Mouse (Mus musculus) hindbrain, embryonic 12.5 days (tissue): Measurements from ENCODE around the gene Ilk. TPM values are rescaled to one million over a fixed set of nuclear protein-coding genes. Genes with fewer than 3 reads are reported as not detected.
"Not testable (repeated sequence)": the region's sequence is repeated elsewhere in the genome, so short reads cannot be mapped to it uniquely, and the experiment has no call there.

Experiments used
- ATAC-seq: fragments of 200-750 bp; cut with Nextera tagmentation; 2 replicates; pipeline ENCODE4 v1.8.0; 2017; ENCODE audit warnings: moderate TSS enrichment; ENCODE audit not compliant: low FRiP score
- H3K27ac ChIP-seq: fragments of 300-500 bp; sonication (generic); 2 replicates; pipeline ENCODE4 v1.5.1; 2016; ENCODE audit warnings: mild to moderate bottlenecking
- H3K27me3 ChIP-seq: fragments of 300-500 bp; sonication (generic); 2 replicates; pipeline ENCODE4 v1.6.1; 2016; ENCODE audit warnings: mild to moderate bottlenecking
- H3K36me3 ChIP-seq: fragments of 300-500 bp; sonication (generic); 2 replicates; pipeline ENCODE4 v1.6.1; 2016; ENCODE audit warnings: mild to moderate bottlenecking
- H3K4me1 ChIP-seq: fragments of 300-500 bp; sonication (generic); 2 replicates; pipeline ENCODE4 v1.6.1; 2016
- H3K4me2 ChIP-seq: fragments of 300-500 bp; sonication (generic); replicated peaks from 2 replicates; pipeline ENCODE4 v1.6.1; 2016; ENCODE audit warnings: mild to moderate bottlenecking
- H3K4me3 ChIP-seq: fragments of 300-500 bp; sonication (generic); 2 replicates; pipeline ENCODE4 v1.5.1; 2016; ENCODE audit warnings: mild to moderate bottlenecking
- H3K9ac ChIP-seq: fragments of 300-500 bp; sonication (generic); 2 replicates; pipeline ENCODE4 v1.6.1; 2016; ENCODE audit warnings: mild to moderate bottlenecking, moderate library complexity
- H3K9me3 ChIP-seq: fragments of 300-500 bp; sonication (generic); replicated peaks from 2 replicates; pipeline ENCODE4 v1.6.1; 2016; ENCODE audit warnings: mild to moderate bottlenecking
- WGBS: fragments of 180-500 bp; shearing (Covaris S2); methylation state at CpG from one replicate; pipeline ENCODE4 v1.1.7; 2016; 5-methylcytosine and 5-hydroxymethylcytosine counted together
- polyA plus RNA-seq: library from polyadenylated mRNA; unstranded; fragments of >200 nt; fragmentation: Nextera tagmentation; extraction: Ambion mirVana; gene quantifications from 2 replicates; pipeline ENCODE4 v1.2.1, GENCODE M21; 2016

Ilk gene
- polyA plus RNA-seq, 1 experiment from 2014 or later, result 216 TPM

DNA sequence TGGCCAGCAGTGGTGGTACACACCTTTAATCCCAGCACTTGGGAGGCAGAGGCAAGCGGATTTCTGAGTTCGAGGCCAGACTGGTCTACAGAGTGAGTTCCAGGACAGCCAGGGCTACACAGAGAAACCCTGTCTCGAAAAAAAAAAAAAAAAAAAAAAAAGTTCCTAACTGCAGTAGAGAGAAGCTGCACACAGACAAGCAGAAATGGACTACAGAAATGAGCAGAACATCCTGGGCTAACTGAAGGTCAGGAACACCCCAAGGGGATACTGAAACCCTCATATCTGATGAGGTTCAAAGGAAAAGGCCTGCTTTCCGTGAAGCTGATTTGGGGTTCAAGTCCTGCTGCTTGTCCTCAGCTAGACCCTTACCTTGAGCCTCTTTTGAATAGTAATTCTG is 928 bp upstream of the Ilk start:
- H3K9ac ChIP-seq, result peak overlapping the region; percentile 77
- peaks cover 42% of the 10 kb centered on the region for H3K36me3 ChIP-seq
- WGBS, result 50% methylated on average over 4 of the region's 4 CpGs
- H3K27ac ChIP-seq, H3K27me3 ChIP-seq, ATAC-seq, H3K9me3 ChIP-seq: not testable (repeated sequence)
- peak overlapping the region; percentile 89 for H3K4me2 ChIP-seq
- peaks cover 14% of the 10 kb centered on the region for H3K4me1 ChIP-seq
- peak overlapping the region; percentile 79 for H3K4me3 ChIP-seq

DNA sequence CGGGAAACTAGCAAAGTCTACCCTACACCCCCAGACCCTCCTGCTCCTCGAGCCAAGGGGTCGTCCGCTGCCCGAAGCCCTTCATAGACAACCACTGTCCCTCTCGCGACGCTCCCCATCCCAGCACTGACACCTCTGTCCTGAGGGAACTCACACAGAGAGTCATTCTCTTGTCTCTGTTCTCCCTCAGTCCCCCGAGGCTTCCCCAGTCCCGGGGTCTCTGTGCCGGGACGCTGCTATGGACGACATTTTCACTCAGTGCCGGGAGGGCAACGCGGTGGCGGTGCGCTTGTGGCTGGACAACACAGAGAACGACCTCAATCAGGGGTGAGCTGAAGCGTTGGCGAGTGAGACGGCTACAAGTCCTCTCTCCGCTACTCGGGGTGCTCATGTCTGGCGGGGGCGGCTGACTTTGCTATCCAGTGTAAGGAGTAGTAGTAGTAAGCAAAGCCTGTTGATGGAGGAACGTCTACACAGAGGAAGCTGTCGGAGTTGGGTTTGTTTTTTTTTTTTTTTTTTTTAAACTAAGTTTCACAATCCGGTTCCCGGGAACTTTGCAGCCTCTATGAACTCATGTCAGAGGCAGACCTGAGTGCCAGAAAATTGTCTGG is 624 bp downstream of the Ilk start, which contains the start of gene Rrp8:
TSS of gene Rrp8 (minus strand) at position 475 of the 611 bp plus-strand sequence.
- Histone ChIP-seq H3K27me3 (no peaks in the 10 kb centered on the region), H3K4me1 (peaks cover 14% of the 10 kb centered on the region), H3K4me2 (peak within 1 kb of the TSS; percentile 89), H3K27ac (peak within 1 kb of the TSS; percentile 83), H3K4me3 (peak within 1 kb of the TSS; percentile 79), H3K9me3 (no peaks in the 10 kb centered on the region), H3K36me3 (peaks cover 44% of the 10 kb centered on the region), H3K9ac (peak within 1 kb of the TSS; percentile 77)
- no peak for ATAC-seq
- 1% methylated on average over 30 of the region's 30 CpGs for WGBS

DNA sequence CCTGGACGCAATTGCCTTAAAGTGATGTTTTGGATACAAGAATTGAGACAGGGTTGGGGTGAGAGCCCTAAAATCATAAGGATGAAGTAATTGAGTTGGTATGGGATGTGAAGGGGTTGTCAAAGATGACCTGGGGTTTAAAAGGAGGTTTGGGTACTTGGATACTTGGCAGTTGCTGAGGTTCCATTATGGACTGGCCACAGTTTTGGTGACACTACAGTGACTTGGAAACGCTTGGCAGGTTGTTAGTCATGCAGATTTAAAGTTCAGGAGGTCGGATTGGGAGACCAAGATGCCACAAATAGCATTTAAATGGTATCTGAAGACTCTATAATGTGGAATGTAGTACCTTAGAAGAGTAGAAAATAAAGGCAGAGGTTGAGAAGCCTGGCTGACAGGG is 1.3 kb downstream of the Ilk start:
- peak overlapping the region; percentile 79 for H3K4me3 ChIP-seq
- H3K4me1 ChIP-seq, result peaks cover 14% of the 10 kb centered on the region
- peak overlapping the region; percentile 77; the same call in 1 of the 2 replicates for H3K9ac ChIP-seq
- peak overlapping the region; percentile 89 for H3K4me2 ChIP-seq
- no peaks in the 10 kb centered on the region for H3K9me3 ChIP-seq
- 34% methylated on average over 3 of the region's 3 CpGs for WGBS
- peaks cover 44% of the 10 kb centered on the region for H3K36me3 ChIP-seq
- H3K27ac ChIP-seq, result no peak overlapping the region
- H3K27me3 ChIP-seq, result no peaks in the 10 kb centered on the region
- ATAC-seq, result no peak

DNA sequence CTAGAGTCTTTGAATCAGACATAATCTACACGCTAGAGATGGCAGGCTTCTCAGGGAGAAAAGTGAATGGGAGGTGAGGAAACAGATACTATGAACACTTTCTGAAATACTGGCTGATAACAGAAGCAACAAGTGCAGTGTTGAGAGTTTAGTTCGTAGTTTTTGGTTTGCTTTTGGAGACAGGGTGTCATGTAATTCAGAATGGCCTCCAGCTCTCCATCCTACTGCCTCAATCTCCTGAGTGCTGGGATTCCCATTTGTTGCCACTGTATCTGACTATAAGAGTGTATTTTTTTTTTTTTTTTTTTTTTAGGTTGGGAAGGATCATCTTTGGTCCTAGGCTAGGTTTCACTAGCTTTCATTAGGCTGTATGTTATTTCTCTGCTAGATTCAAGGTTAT is 1.9 kb downstream of the Ilk start:
- 91% methylated on average over 2 of the region's 2 CpGs for WGBS
- no peak for ATAC-seq
- H3K4me3 ChIP-seq, result no peak overlapping the region
- H3K9me3 ChIP-seq, result no peaks in the 10 kb centered on the region
- no peak overlapping the region for H3K27ac ChIP-seq
- no peak overlapping the region for H3K9ac ChIP-seq
- H3K4me1 ChIP-seq, result peaks cover 17% of the 10 kb centered on the region
- H3K36me3 ChIP-seq, result peaks cover 42% of the 10 kb centered on the region
- H3K27me3 ChIP-seq, result no peaks in the 10 kb centered on the region
- no peak overlapping the region for H3K4me2 ChIP-seq

DNA sequence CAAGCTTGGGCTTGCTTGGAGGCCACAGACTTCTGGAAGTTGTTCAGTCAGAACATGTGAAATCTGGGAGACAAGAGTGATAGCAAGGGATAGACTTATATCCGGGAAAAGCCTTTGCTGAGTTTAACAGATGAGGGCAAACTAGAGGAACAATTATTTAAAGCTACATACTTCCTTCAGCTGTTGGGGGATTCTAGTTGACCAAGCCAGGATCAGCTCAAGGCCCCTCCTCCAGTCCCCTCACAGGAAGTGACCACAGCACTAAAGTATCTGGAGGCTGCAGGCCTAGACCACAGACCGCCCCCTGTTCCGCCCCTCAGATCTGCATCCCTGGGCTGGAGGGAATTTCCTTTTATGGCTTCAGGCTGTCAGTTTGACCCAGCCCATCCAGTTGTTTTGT is 2.6 kb downstream of the Ilk start:
- H3K9me3 ChIP-seq, result no peaks in the 10 kb centered on the region
- WGBS, result 37% methylated on average over 3 of the region's 3 CpGs
- H3K27ac ChIP-seq, result 0 out of 2 replicates have a peak overlapping the region, but pooled peaks have one; percentile 26
- ATAC-seq, result no peak
- H3K36me3 ChIP-seq, result peaks cover 36% of the 10 kb centered on the region
- H3K4me2 ChIP-seq, result no peak overlapping the region; the same call in 1 of the 2 replicates
- H3K27me3 ChIP-seq, result no peaks in the 10 kb centered on the region
- no peak overlapping the region for H3K4me3 ChIP-seq
- no peak overlapping the region for H3K9ac ChIP-seq
- H3K4me1 ChIP-seq, result peaks cover 23% of the 10 kb centered on the region

DNA sequence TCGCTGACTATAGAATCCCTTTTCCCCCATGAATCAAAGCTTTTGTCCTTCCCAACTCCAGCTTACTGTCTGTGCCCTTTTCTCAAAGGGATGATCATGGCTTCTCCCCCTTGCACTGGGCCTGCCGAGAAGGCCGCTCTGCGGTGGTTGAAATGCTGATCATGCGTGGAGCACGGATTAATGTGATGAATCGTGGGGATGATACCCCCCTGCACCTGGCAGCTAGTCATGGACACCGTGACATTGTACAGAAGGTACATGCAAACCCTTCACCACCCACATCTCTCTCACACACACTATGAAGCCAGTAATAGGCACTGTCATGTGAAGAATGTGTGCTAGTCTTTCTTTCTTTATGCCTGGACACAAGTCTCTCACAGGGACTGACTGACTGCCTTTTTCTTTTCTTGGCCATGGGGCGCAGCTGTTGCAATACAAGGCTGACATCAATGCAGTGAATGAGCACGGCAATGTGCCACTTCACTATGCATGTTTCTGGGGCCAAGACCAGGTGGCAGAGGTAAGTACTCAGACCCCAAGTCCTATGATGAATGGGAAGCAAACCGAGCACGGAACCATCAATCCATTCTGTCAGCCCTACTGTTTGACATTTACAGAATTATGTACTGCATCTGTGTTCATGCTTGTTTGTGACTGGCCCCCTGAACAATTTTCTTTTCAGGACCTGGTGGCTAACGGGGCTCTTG is 3.9 kb downstream of the Ilk start:
- Histone ChIP-seq H3K4me2 (no peak overlapping the region), H3K36me3 (peaks cover 30% of the 10 kb centered on the region), H3K27me3 (no peaks in the 10 kb centered on the region), H3K27ac (no peak overlapping the region), H3K9ac (no peak overlapping the region), H3K4me3 (no peak overlapping the region), H3K9me3 (no peaks in the 10 kb centered on the region), H3K4me1 (peaks cover 19% of the 10 kb centered on the region)
- 86% methylated on average over 13 of the region's 13 CpGs for WGBS
- ATAC-seq, result no peak

DNA sequence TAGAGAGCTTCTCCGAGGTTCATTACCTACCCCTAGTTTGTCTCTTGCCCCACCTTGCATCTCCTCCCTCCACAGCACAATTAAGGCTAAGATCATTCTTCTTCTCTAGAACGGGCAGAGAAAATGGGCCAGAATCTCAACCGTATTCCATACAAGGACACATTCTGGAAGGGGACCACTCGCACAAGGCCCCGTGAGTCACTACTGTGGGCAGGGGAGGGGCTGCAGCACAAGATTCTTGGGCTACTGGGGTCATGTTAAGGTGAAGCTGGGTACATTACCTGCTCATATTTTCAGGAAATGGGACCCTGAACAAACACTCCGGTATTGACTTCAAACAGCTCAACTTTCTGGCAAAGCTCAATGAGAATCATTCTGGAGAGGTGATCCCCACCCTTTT is 4.5 kb downstream of the Ilk start:
- WGBS, result 83% methylated on average over 6 of the region's 6 CpGs
- Histone ChIP-seq H3K36me3 (peaks cover 30% of the 10 kb centered on the region), H3K4me1 (peaks cover 18% of the 10 kb centered on the region), H3K4me3 (no peak overlapping the region), H3K4me2 (no peak overlapping the region), H3K9ac (no peak overlapping the region), H3K9me3 (no peaks in the 10 kb centered on the region), H3K27ac (no peak overlapping the region), H3K27me3 (no peaks in the 10 kb centered on the region)
- ATAC-seq, result no peak

DNA sequence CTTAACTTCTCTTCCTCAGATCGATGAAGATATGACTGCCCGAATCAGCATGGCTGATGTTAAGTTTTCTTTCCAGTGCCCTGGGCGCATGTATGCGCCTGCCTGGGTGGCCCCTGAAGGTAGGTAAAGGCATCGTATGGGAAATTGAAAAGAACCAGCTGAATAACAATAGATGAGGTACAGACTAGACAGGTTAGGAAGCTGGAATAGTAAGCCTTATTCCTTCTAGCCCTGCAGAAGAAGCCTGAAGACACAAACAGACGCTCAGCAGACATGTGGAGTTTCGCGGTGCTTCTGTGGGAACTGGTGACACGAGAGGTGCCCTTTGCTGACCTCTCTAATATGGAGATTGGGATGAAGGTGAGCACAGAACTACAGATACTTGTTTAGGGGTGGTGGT is 5.6 kb downstream of the Ilk start:
- Histone ChIP-seq H3K4me3 (no peak overlapping the region), H3K4me2 (no peak overlapping the region), H3K4me1 (peaks cover 18% of the 10 kb centered on the region), H3K9ac (no peak overlapping the region), H3K27me3 (no peaks in the 10 kb centered on the region), H3K36me3 (peaks cover 30% of the 10 kb centered on the region), H3K27ac (no peak overlapping the region), H3K9me3 (no peaks in the 10 kb centered on the region)
- no peak for ATAC-seq
- WGBS, result 93% methylated on average over 9 of the region's 9 CpGs

DNA sequence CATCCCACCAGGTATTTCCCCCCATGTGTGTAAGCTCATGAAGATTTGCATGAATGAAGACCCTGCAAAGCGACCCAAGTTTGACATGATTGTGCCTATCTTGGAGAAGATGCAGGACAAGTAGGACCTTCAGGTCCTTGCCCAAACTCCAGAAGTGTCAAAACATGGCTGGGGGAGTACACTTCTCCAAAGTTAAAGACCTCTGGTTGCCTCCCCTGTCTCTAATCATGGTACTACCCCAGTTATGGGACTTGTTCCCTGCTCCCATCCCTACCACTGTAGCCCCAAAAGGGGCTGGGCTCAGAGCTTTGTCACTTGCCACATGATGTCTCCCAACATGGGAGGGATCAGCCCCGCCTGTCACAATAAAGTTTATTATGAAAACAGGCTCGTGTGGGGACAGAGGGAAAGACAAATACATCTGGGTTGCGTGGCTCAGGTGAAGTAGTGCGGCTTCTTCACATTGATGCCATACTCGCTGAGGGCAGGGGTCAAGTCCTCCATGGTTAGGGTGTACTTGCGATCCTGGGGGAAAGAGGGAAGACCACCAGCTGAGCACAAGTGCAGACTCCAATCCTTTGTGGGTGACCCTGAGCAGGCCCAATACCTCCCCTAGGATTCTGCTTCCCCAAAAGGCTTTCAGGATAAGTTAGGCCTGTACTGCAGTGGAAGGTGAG is 6.3 kb downstream of the Ilk start:
- 0 out of 2 replicates have a peak overlapping the region, but pooled peaks have one; percentile 4 for H3K4me3 ChIP-seq
- 83% methylated on average over 7 of the region's 7 CpGs for WGBS
- ATAC-seq, H3K9ac ChIP-seq, H3K27ac ChIP-seq, H3K9me3 ChIP-seq, H3K27me3 ChIP-seq: not testable (repeated sequence)
- H3K4me2 ChIP-seq, result 0 out of 2 replicates have a peak overlapping the region, but pooled peaks have one; percentile 89
- H3K36me3 ChIP-seq, result peaks cover 35% of the 10 kb centered on the region
- H3K4me1 ChIP-seq, result peaks cover 14% of the 10 kb centered on the region

DNA sequence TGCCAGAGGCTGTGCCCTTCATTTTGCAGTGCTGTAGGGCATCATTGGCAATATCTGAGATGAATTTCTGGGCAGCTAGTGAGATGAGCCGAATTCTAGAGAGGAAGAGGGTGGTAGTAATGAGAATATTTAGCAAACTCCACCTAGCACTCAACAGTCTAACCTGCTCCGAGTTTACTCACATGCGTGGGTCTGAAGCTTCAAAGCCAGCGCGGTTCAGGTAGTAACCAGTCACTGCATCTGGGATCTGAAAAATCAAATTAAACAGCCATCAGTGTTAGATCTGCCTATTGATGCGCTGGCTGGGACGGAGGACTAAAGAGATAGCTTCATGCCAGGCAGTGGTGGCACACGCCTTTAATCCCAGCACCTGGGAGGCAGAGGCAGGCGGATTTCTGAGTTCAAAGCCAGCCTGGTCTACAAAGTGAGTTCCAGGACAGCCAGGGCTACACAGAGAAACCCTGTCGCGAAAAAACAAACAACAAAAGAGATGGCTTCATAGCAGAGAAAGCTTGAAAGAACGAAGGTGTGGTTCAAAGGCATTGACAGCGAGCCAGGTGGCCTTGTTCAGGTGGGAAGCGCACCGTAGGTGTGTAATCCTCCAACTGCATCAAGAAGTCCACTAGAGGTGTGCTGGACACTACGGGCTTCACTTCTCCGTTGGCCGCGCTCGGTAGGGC is 7.0 kb downstream of the Ilk start:
- Histone ChIP-seq H3K36me3 (peaks cover 41% of the 10 kb centered on the region), H3K9ac (peak overlapping the region; percentile 97), H3K4me2 (peak overlapping the region; percentile 89), H3K4me3 (peak overlapping the region; percentile 100)
- not testable (repeated sequence) for H3K9me3 ChIP-seq, H3K27ac ChIP-seq, H3K4me1 ChIP-seq, H3K27me3 ChIP-seq, ATAC-seq
- 36% methylated on average over 20 of the region's 20 CpGs for WGBS

DNA sequence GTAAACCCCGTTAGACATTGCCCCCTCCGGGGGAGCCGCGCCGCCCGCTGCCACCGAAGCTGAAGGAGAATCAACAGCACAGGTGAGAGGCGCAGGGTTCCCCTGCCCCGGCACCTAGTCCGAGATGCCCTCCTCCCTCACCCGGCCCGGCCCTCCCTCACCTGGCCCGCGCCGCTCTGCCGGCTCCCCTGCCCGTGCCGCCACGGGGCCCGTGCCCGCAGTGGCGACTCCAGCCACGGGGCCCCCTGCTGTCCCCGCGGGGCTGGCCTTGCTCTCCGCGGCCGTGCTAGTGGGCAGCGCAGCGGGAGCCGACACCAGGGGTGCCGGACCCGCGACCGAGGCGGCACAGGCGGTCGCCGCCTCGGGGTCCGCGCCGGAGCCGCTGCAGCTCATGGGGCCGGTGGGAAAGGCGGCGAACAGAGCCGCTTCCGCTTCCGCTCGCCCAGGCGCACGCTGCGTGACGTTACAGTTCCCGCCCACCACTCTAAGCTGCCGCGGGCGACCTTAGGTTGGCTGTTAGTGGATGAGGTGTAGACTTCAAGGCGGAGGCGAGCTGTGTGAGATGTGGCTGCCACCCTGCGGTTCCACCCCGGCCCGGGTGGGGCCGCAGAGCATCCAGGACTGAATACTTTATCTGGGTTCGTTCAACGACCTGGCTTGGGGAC is 7.7 kb downstream of the Ilk start, which contains the start of gene Taf10:
TSS of gene Taf10 (minus strand) at position 436 of the 665 bp plus-strand sequence.
- H3K9me3 ChIP-seq, result no peaks in the 10 kb centered on the region
- ATAC-seq, result peak; percentile 97
- peak within 1 kb of the TSS; percentile 100 for H3K4me3 ChIP-seq
- no peaks in the 10 kb centered on the region for H3K27me3 ChIP-seq
- peak within 1 kb of the TSS; percentile 97 for H3K9ac ChIP-seq
- H3K4me2 ChIP-seq, result peak within 1 kb of the TSS; percentile 89
- under 1% methylated on average over 59 of the region's 67 CpGs for WGBS
- H3K27ac ChIP-seq, result peak within 1 kb of the TSS; percentile 79
- peaks cover 9% of the 10 kb centered on the region for H3K4me1 ChIP-seq
- peaks cover 47% of the 10 kb centered on the region for H3K36me3 ChIP-seq
